Mouse (Mus musculus) hindbrain, embryonic 15.5 days (tissue): ENCODE measurements around the gene Mctp2. TPM values are rescaled to one million over a fixed set of nuclear protein-coding genes. Genes with fewer than 3 reads are reported as not detected.

Experiments
- ATAC-seq: fragments of 200-750 bp; cut with Nextera tagmentation; 2 replicates; pipeline ENCODE4 v1.8.0; 2017; ENCODE audit warnings: low read depth, moderate number of reproducible peaks, moderate TSS enrichment; ENCODE audit not compliant: low FRiP score
- H3K27ac ChIP-seq: fragments of 300-500 bp; sonication (generic); replicated peaks from 2 replicates; pipeline ENCODE4 v1.5.1; 2015; ENCODE audit warnings: mild to moderate bottlenecking, inconsistent platforms
- H3K27me3 ChIP-seq: fragments of 300-500 bp; sonication (generic); 2 replicates; pipeline ENCODE4 v1.6.1; 2015; ENCODE audit warnings: control low read depth, inconsistent platforms
- H3K36me3 ChIP-seq: fragments of 300-500 bp; sonication (generic); 2 replicates; pipeline ENCODE4 v1.6.1; 2015; ENCODE audit warnings: control low read depth, inconsistent platforms
- H3K4me1 ChIP-seq: fragments of 300-500 bp; sonication (generic); replicated peaks from 2 replicates; pipeline ENCODE4 v1.6.1; 2015; ENCODE audit warnings: control low read depth, inconsistent platforms
- H3K4me2 ChIP-seq: fragments of 300-500 bp; sonication (generic); 2 replicates; pipeline ENCODE4 v1.6.1; 2015; ENCODE audit warnings: moderate library complexity, mild to moderate bottlenecking, inconsistent platforms
- H3K4me3 ChIP-seq: fragments of 300-500 bp; sonication (generic); 2 replicates; pipeline ENCODE4 v1.5.1; 2015; ENCODE audit warnings: mild to moderate bottlenecking, inconsistent platforms
- H3K9ac ChIP-seq: fragments of 300-500 bp; sonication (generic); 2 replicates; pipeline ENCODE4 v1.6.1; 2015; ENCODE audit warnings: inconsistent platforms
- H3K9me3 ChIP-seq: fragments of 300-500 bp; sonication (generic); 2 replicates; pipeline ENCODE4 v1.6.1; 2016; ENCODE audit warnings: control low read depth, inconsistent platforms
- WGBS: fragments of 180-500 bp; shearing (Covaris S2); methylation state at CpG from one replicate; pipeline ENCODE4 v1.1.7; 2015; 5-methylcytosine and 5-hydroxymethylcytosine counted together
- polyA plus RNA-seq: library from polyadenylated mRNA; unstranded; fragments of >200 nt; fragmentation: Nextera tagmentation; extraction: Ambion mirVana; gene quantifications from 2 replicates; pipeline ENCODE4 v1.2.1, GENCODE M21; 2015

Gene Mctp2
- polyA plus RNA-seq, 1 experiment from 2014 or later, result 0.75 TPM

DNA sequence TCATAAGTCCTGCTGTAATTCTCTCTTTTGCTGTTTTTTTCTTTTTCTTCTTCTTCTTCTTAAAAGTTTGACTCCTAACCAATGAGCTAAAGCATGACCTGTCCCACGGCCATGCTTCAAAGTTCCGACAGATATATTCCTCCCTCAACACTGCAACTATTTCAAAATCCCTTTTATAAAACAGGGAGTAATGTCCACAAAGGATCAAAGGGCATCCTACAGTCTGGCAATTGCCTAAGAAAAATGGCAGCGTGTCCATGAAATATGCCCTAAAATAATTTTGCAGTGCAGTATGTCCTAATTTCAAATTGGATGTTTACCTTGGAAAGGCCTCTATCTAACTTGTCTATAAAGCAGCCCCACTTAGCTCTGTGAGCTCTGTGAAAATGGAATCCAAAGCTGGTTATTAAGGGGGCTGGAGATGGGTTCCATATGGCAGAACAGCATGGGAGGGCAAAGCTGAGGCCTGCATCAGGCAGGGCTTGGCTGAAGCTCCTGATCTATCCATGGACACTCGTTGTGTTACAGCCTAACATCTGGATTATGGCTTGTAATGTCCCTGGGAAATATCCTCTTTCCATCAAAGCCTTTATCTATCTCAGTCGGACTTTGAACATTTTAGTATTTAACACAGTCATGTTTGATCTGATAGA lies 90.7 kb downstream of the Mctp2 start:
- 82% methylated on average over 5 of the region's 5 CpGs for WGBS
- Histone ChIP-seq H3K9ac (no peak overlapping the region), H3K4me2 (no peak overlapping the region), H3K27me3 (no peaks in the 10 kb centered on the region), H3K27ac (no peak overlapping the region), H3K4me1 (no peaks in the 10 kb centered on the region), H3K36me3 (no peaks in the 10 kb centered on the region), H3K9me3 (no peaks in the 10 kb centered on the region), H3K4me3 (no peak overlapping the region)
- no peak for ATAC-seq

DNA sequence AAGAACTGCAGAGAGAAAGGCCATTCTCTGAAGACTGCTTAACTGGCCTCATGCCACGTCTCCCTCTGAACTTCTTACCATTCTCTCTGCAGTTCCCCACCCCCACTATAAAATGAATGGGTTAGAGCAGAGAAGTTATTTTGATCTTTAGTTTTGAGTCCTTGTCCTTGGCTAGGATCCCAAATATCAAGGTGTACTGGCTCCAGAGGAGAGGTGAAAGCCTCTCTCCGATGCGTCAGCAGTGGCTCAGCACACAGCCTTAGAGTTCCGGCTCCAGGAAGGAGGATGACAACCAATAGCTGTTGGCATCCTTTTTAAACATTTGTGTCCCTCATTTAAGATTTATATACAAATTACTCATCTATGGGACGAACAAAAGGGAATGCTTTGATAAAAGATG lies 96.2 kb downstream of the Mctp2 start:
- Histone ChIP-seq H3K9ac (no peak overlapping the region), H3K4me2 (no peak overlapping the region), H3K36me3 (no peaks in the 10 kb centered on the region), H3K27me3 (no peaks in the 10 kb centered on the region), H3K4me1 (no peaks in the 10 kb centered on the region), H3K27ac (no peak overlapping the region), H3K9me3 (no peaks in the 10 kb centered on the region), H3K4me3 (no peak overlapping the region)
- ATAC-seq, result no peak
- 88% methylated on average over 5 of the region's 5 CpGs for WGBS

DNA sequence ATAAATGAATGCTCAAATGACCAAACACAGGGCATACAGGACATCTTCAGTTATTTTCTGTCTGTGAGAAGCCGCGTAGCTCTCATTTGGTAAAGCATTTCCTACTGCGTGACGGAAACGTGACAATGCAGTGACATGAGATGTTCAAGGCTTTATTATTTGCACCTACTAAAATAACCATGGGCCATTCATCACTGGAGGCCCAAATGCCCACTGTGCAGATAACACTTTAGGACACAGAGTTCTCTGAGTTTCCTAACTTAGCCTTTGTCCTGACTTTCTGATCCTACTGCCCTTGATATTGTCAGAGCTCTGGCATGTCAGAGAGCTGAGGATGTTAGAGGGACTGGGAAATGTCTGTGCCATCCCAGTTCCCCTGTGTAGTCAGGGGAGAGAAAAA lies 97.1 kb downstream of the Mctp2 start:
- Histone ChIP-seq H3K36me3 (no peaks in the 10 kb centered on the region), H3K9me3 (no peaks in the 10 kb centered on the region), H3K27ac (no peak overlapping the region), H3K9ac (no peak overlapping the region), H3K4me3 (no peak overlapping the region), H3K27me3 (no peaks in the 10 kb centered on the region), H3K4me1 (no peaks in the 10 kb centered on the region), H3K4me2 (no peak overlapping the region)
- 85% methylated on average over 5 of the region's 5 CpGs for WGBS
- ATAC-seq, result no peak

DNA sequence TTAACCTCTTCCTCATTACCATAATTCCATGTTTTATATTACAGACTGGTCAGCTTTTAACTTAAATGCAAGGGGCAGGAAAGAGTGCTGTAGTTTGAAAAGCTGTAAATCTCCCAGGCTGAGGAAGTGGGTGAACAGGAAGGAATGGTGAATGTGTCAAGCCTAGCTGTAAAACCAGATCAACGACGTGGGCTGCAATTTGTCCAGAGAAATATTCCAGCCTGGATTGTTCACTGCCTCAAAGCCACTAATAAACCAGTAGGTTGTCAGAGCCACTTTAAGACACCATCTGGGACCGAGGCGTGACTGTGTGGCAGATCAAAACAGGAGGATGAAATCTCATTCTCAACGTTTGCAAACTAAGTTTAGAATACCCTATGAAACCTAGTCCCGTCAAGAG lies 99.6 kb downstream of the Mctp2 start:
- Histone ChIP-seq H3K27me3 (no peaks in the 10 kb centered on the region), H3K36me3 (no peaks in the 10 kb centered on the region), H3K27ac (no peak overlapping the region), H3K4me1 (no peaks in the 10 kb centered on the region), H3K4me3 (no peak overlapping the region), H3K9ac (no peak overlapping the region), H3K4me2 (no peak overlapping the region), H3K9me3 (no peaks in the 10 kb centered on the region)
- no peak for ATAC-seq
- 72% methylated on average over 6 of the region's 6 CpGs for WGBS

DNA sequence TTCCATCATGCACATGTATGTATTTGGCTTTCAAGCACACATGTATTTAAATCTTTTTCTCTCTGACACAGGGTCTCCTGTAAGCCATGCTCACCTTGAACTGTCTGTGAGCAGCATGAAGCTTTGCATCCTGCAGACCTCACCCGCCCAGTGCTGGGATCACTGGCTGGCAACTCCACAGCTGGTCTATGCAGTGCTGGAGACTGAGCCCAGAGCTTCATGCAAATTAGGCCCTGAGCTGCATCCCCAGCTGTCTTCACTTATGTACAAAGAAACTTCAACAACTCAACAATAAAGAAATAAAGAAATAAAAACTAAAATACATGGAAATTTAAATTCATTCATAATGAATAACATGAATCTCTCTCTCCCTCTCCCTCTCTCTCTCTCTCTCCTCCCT lies 110.7 kb downstream of the Mctp2 start:
- WGBS, result 56% methylated on average over 1 of the region's 1 CpGs
- ATAC-seq, result no peak
- H3K9ac ChIP-seq, result no peak overlapping the region
- no peak overlapping the region for H3K27ac ChIP-seq
- no peaks in the 10 kb centered on the region for H3K36me3 ChIP-seq
- no peaks in the 10 kb centered on the region for H3K9me3 ChIP-seq
- H3K4me2 ChIP-seq, result no peak overlapping the region
- no peaks in the 10 kb centered on the region for H3K27me3 ChIP-seq
- H3K4me3 ChIP-seq, result no peak overlapping the region
- no peaks in the 10 kb centered on the region for H3K4me1 ChIP-seq

DNA sequence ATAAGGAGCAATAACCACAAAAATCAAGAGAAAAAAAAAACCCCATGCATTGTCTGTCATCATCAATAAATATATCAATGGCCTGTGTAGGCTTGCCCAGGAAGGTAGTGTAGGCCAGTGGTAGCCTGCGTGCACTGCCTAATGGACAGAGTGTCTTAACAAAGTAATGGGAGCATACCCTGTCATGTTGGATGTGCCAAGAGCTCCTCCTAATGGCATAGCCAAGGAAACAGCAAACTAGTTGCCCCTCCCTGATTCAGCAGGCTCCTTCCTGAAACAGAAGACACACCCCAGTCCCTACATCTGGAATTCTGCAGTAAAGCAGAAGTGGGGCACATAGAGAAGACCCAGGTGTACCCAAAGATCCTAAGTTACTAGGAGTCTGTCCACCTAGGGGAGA lies 113.1 kb downstream of the Mctp2 start:
- Histone ChIP-seq H3K27ac (no peak overlapping the region), H3K27me3 (no peaks in the 10 kb centered on the region), H3K9me3 (no peaks in the 10 kb centered on the region), H3K4me2 (no peak overlapping the region), H3K4me3 (no peak overlapping the region), H3K36me3 (no peaks in the 10 kb centered on the region), H3K4me1 (no peaks in the 10 kb centered on the region), H3K9ac (no peak overlapping the region)
- ATAC-seq, result no peak
- WGBS, result 84% methylated on average over 1 of the region's 1 CpGs

DNA sequence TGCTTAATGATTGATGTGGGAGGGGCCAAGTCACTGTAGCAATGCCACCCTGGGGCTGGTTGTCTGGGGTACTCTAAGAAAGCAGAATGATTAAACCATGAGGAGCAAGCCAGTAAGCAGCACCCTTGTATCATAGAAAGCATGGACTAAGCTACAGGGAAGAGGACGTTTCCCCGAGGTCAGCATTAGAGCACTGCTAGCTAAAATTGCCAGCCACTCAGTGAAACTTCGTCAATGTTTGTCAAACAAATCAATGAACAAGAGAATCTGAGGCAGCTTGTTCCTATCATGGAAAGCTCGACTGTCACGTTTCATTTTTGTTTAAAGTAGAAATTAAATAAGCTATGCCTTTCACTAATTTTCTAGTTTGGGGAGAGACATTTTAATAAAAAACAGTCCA lies 124.8 kb downstream of the Mctp2 start:
- no peak overlapping the region for H3K4me3 ChIP-seq
- H3K4me1 ChIP-seq, result no peaks in the 10 kb centered on the region
- ATAC-seq, result no peak
- H3K27ac ChIP-seq, result no peak overlapping the region
- no peak overlapping the region for H3K4me2 ChIP-seq
- 80% methylated on average over 5 of the region's 5 CpGs for WGBS
- no peaks in the 10 kb centered on the region for H3K27me3 ChIP-seq
- H3K9ac ChIP-seq, result no peak overlapping the region
- H3K9me3 ChIP-seq, result no peaks in the 10 kb centered on the region
- no peaks in the 10 kb centered on the region for H3K36me3 ChIP-seq

DNA sequence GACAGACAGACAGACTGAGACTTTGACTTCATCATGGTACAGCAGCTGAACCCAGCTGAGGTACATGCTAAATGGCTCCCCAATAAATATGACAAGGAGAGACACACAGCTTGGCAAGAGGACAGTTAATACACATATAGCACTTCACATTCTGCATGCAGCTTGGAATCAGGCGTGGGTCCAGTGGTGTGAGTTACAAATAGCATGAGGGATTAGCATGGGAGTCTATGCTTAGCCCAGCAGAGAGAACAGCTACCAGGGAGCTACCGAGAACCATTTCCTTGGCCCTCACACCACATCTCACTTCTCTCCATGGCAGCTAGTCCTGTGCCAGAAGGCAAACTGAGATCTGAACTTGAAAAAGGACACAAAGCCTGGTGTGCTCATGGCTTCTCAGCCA lies 137.1 kb downstream of the Mctp2 start:
- no peaks in the 10 kb centered on the region for H3K27me3 ChIP-seq
- ATAC-seq, result no peak
- WGBS, result 79% methylated on average over 2 of the region's 2 CpGs

DNA sequence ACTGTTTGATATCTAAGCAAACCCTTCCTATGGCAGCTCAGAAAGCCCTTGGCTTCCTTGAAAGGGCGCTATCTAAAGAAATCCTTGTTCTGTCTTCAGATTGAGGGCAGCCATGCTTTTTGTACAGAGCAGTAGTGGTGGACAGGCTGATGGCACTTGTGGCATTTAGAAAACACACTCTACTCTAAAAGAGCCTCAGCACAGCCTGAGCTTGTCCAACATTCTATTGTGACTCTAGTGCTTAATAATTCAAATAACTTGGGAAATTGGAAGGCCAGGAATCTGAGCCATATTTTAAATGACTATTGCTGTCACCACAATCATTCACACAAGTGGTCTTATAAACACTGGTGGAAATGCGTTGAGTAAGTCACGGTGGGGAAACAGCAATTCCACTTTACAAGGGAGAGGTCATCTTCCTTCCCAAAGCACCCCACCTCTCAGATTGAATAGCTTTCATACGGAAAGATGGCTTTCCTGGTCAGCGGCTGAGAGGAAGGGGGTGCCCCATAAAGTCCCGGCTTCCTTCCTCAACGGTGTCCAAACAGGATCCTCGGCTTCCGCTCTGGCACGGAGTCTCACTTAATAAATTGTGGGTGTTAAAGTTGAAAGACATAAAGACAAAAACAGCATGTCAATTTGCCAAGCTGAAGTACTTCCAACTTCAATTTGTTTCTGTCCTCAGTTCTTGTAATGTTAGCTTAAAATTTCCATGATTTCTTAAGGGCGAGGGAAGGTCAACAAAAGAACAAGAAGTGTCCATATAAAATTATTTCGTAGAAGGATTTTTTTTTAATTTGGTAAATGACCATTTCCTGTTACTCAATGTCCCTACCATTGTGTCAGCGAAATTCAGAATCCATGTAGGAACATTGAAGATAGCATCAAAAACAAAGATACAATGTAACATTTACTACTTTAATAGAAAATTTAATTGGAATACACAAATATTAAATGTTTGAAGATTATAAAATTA lies 140.4 kb downstream of the Mctp2 start:
- Histone ChIP-seq H3K27me3 (no peaks in the 10 kb centered on the region), H3K4me2 (no peak overlapping the region), H3K27ac (no peak overlapping the region), H3K36me3 (no peaks in the 10 kb centered on the region), H3K4me3 (no peak overlapping the region), H3K9ac (no peak overlapping the region), H3K9me3 (no peaks in the 10 kb centered on the region), H3K4me1 (no peaks in the 10 kb centered on the region)
- 82% methylated on average over 13 of the region's 13 CpGs for WGBS
- no peak for ATAC-seq

More for the DNA sequence above, 137.1 kb downstream of the Mctp2 start:
- Histone ChIP-seq H3K9ac (no peak overlapping the region), H3K4me2 (no peak overlapping the region), H3K27ac (no peak overlapping the region), H3K9me3 (no peaks in the 10 kb centered on the region), H3K36me3 (no peaks in the 10 kb centered on the region), H3K4me1 (no peaks in the 10 kb centered on the region), H3K4me3 (no peak overlapping the region)

DNA sequence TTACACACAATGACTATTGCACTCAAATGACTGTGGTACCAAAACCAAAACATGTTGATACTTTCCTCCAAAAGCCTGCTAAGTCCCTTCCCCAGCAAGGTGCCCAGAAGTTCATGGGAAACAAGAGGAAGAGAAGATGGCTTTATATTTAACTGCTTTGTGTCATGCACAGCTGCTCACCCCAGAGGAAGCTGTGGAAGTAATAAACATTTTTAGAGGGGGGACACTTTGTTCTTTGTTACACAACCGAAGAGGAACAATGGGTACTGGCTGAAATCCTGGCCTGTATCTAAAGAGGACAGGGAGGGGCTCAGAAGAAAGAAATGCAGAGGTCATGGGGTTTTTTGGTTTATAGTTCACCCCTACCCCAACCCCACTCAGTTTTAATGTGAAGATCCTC lies 144.2 kb downstream of the Mctp2 start:
- Histone ChIP-seq H3K27me3 (no peaks in the 10 kb centered on the region), H3K4me1 (no peaks in the 10 kb centered on the region), H3K4me3 (no peak overlapping the region), H3K36me3 (no peaks in the 10 kb centered on the region), H3K9ac (no peak overlapping the region), H3K9me3 (no peaks in the 10 kb centered on the region), H3K27ac (no peak overlapping the region), H3K4me2 (no peak overlapping the region)
- WGBS, result 3% methylated on average over 1 of the region's 1 CpGs
- no peak for ATAC-seq

- ATAC-seq, result no peak
- no peak overlapping the region for H3K9ac ChIP-seq
- no peak overlapping the region for H3K4me3 ChIP-seq
- no peak overlapping the region for H3K4me2 ChIP-seq
- 69% methylated on average over 4 of the region's 4 CpGs for WGBS
- no peaks in the 10 kb centered on the region for H3K27me3 ChIP-seq
- H3K36me3 ChIP-seq, result no peaks in the 10 kb centered on the region
- H3K4me1 ChIP-seq, result no peaks in the 10 kb centered on the region
- no peaks in the 10 kb centered on the region for H3K9me3 ChIP-seq
- H3K27ac ChIP-seq, result no peak overlapping the region
Measured at GRCm38 (mm10) chr7:72159513-72160063, 146.8 kb downstream of the Mctp2 start.
